Mouse (Mus musculus) MEL (cell line): ENCODE results near the gene Fn1. TPM values are rescaled to one million over a fixed set of nuclear protein-coding genes. Genes with fewer than 3 reads are reported as not detected.

Experiments used
- DNase-seq: peaks from one replicate; pipeline ENCODE4 v3.0.0; 2011; ENCODE audit warnings: low read depth, low spot score
- H3K27ac ChIP-seq: 2 replicates; pipeline ENCODE4 v1.5.1; 2012; ENCODE audit warnings: low read depth, mild to moderate bottlenecking, control low read depth, low read length, moderate library complexity; ENCODE audit not compliant: control insufficient read depth
- H3K27me3 ChIP-seq, 2 experiments: fragments of 150-350 bp in 1 of 2; sonication (generic) in 1 of 2; 2 replicates each; pipeline ENCODE4 v1.6.1; 2012; ENCODE audit warnings: low read length in 2 of 2, mild to moderate bottlenecking in 2 of 2, improper control_type of control experiment in 1 of 2, moderate library complexity in 1 of 2; ENCODE audit not compliant: insufficient read depth in 2 of 2, control insufficient read depth in 1 of 2
- H3K36me3 ChIP-seq, 2 experiments: 2 replicates each; pipeline ENCODE4 v1.6.1; 2012 to 2014; ENCODE audit warnings: low read length in 2 of 2, improper control_type of control experiment in 1 of 2, inconsistent platforms in 1 of 2, mild to moderate bottlenecking in 1 of 2; ENCODE audit not compliant: insufficient read depth in 2 of 2, control insufficient read depth in 1 of 2
- H3K4me1 ChIP-seq, 2 experiments: fragments of 150-350 bp in 1 of 2; sonication (generic) in 1 of 2; 2 replicates each; pipeline ENCODE4 v1.6.1; 2012; ENCODE audit warnings: low read length in 2 of 2, improper control_type of control experiment in 1 of 2, mild to moderate bottlenecking in 1 of 2; ENCODE audit not compliant: insufficient read depth in 2 of 2, control insufficient read depth in 1 of 2
- H3K4me3 ChIP-seq, 2 experiments: fragments of 150-350 bp in 1 of 2; sonication (generic) in 1 of 2; 2 replicates each; pipeline ENCODE4 v1.5.1; 2012; ENCODE audit warnings: low read depth in 2 of 2, low read length in 2 of 2, mild to moderate bottlenecking in 2 of 2, moderate library complexity in 2 of 2, control low read depth in 1 of 2, improper control_type of control experiment in 1 of 2; ENCODE audit not compliant: control insufficient read depth in 1 of 2, insufficient read depth in 1 of 2
- H3K79me2 ChIP-seq: 2 replicates; pipeline ENCODE4 v1.6.1; 2012; ENCODE audit warnings: mild to moderate bottlenecking, low read length, moderate library complexity; ENCODE audit not compliant: control insufficient read depth, poor library complexity, insufficient read depth
- H3K9ac ChIP-seq: 2 replicates; pipeline ENCODE4 v1.6.1; 2012; ENCODE audit warnings: low read depth, mild to moderate bottlenecking, control low read depth, low read length, moderate library complexity; ENCODE audit not compliant: control insufficient read depth, poor library complexity, severe bottlenecking
- H3K9me3 ChIP-seq: fragments of 150-350 bp; sonication (generic); replicated peaks from 2 replicates; pipeline ENCODE4 v1.6.1; 2012; ENCODE audit warnings: mild to moderate bottlenecking, low read length, improper control_type of control experiment, moderate library complexity; ENCODE audit not compliant: insufficient read depth
- CHD1 ChIP-seq: IDR thresholded peaks from 2 replicates; pipeline ENCODE4 v1.6.1; 2012; ENCODE audit warnings: low read depth, mild to moderate bottlenecking, inconsistent platforms, low read length, improper control_type of control experiment
- E2F4 ChIP-seq: IDR thresholded peaks from 2 replicates; pipeline ENCODE4 v1.6.1; 2011; ENCODE audit warnings: low read depth, low read length, improper control_type of control experiment, borderline replicate concordance
- ELF1 ChIP-seq: IDR thresholded peaks from 2 replicates; pipeline ENCODE4 v1.6.1; 2014; ENCODE audit warnings: low read depth, mild to moderate bottlenecking, inconsistent platforms, low read length, improper control_type of control experiment, moderate library complexity
- EP300 ChIP-seq, 2 experiments: IDR thresholded peaks; 2 replicates each; pipeline ENCODE4 v1.6.1; 2011; ENCODE audit warnings: improper control_type of control experiment in 2 of 2, low read length in 2 of 2, low read depth in 1 of 2, mild to moderate bottlenecking in 1 of 2
- GABPA ChIP-seq: IDR thresholded peaks from 2 replicates; pipeline ENCODE4 v1.6.1; 2012; ENCODE audit warnings: low read depth, mild to moderate bottlenecking, inconsistent platforms, low read length, improper control_type of control experiment, moderate library complexity
- JUND ChIP-seq: IDR thresholded peaks from 2 replicates; pipeline ENCODE4 v1.6.1; 2011; ENCODE audit warnings: low read depth, mild to moderate bottlenecking, improper control_type of control experiment, low read length
- KAT2A ChIP-seq: conservative IDR thresholded peaks from 2 replicates; pipeline ENCODE4 v1.6.1; 2012; ENCODE audit warnings: low read depth, low read length, improper control_type of control experiment, inconsistent platforms
- MAZ ChIP-seq: IDR thresholded peaks from 2 replicates; pipeline ENCODE4 v1.6.1; 2012; ENCODE audit warnings: low read depth, mild to moderate bottlenecking, inconsistent platforms, low read length, improper control_type of control experiment
- MYB ChIP-seq: IDR thresholded peaks from 2 replicates; pipeline ENCODE4 v1.6.1; 2011; ENCODE audit warnings: mild to moderate bottlenecking, low read depth, low read length, improper control_type of control experiment
- NELFE ChIP-seq: IDR thresholded peaks from 2 replicates; pipeline ENCODE4 v1.6.1; 2011; ENCODE audit warnings: low read depth, low read length, improper control_type of control experiment
- POLR2AphosphoS2 ChIP-seq: IDR thresholded peaks from 2 replicates; pipeline ENCODE4 v1.6.1; 2011; ENCODE audit warnings: low read length, improper control_type of control experiment
- SIN3A ChIP-seq: IDR thresholded peaks from 2 replicates; pipeline ENCODE4 v1.6.1; 2012; ENCODE audit warnings: low read length, improper control_type of control experiment, inconsistent platforms
- ZMIZ1 ChIP-seq: IDR thresholded peaks from 2 replicates; pipeline ENCODE4 v1.6.1; 2012; ENCODE audit warnings: low read depth, mild to moderate bottlenecking, inconsistent platforms, low read length, improper control_type of control experiment, moderate library complexity
- polyA plus RNA-seq, 2 experiments: library from polyadenylated mRNA; stranded (reverse) in 1 of 2; unstranded in 1 of 2; fragments of >175 nt in 1 of 2; fragments of >200 nt in 1 of 2; gene quantifications; 2 replicates each; pipeline versions ENCODE4 v1.2.1 to v1.2.4; 2012; ENCODE audit warnings: low replicate concordance in 2 of 2, low read depth in 1 of 2; ENCODE audit not compliant: insufficient read length in 2 of 2, insufficient read depth in 1 of 2, missing spikeins in 1 of 2
- total RNA-seq: library from RNA; depleted of rRNA; stranded (reverse); fragments of 300-350 nt; gene quantifications from 2 replicates; pipeline ENCODE4 v1.2.3, GENCODE M21; 2012

Gene Fn1
- total and polyA plus RNA-seq, 3 experiments, result 0.56 TPM; not detected in 2

DNA sequence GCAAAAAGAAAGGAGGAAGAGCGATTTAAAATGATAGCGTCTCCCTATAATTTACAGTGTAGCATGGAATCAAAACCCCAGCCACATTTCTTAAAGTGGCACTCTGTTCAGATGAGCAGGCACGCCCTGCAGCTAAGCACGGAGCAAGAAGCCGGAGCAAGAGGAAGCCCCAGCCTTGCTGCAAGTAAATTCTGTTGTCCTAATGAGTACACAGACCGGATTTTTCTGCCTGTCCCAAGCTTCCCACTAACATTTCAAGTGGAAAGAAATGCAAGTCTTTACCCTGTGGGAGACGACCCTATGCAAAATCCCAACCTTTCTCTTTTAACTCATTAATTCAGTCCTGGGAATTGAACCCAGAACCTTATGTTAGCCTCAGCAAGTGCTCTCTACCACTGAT is 4.8 kb downstream of the Fn1 start:
- Histone ChIP-seq H3K27ac (no peak overlapping the region), H3K27me3 (no peaks in the 10 kb centered on the region), H3K9me3 (no peaks in the 10 kb centered on the region), H3K36me3 (no peaks in the 10 kb centered on the region), H3K79me2 (no peaks in the 10 kb centered on the region), H3K4me1 (no peaks in the 10 kb centered on the region), H3K4me3 (no peak overlapping the region), H3K9ac (no peak overlapping the region)
- no peak for TF ChIP-seq POLR2AphosphoS2
- TF ChIP-seq SIN3A, result no peak
- TF ChIP-seq E2F4, result no peak
- TF ChIP-seq EP300 (IDR thresholded peaks at IDR 0.05; ENCODE audit: low read depth in 1 of 2, low read length in 2 of 2), result no peak
- TF ChIP-seq MAZ, result no peak
- no peak for DNase-seq

DNA sequence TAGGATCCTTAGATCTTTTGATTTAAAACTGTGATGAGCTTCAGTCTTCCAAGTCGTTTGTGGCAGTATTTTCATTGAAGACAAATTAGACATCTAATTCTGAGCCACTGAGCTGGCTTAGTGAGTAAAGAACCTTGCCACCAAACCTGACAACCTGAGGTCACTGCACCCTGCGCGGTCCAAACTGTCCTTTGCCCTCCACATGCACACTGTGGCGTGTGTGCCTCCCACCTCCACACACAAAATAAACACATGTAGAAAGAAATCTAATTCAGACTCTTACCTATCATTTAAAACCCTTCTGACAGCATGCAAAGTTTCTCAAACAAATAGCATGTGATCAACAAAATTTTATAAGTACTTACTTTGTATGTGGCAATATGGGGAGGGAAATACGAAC is 6.2 kb downstream of the Fn1 start:
- no peaks in the 10 kb centered on the region for H3K9me3 ChIP-seq
- no peak for DNase-seq
- no peaks in the 10 kb centered on the region for H3K36me3 ChIP-seq
- TF ChIP-seq CHD1 (no peak), MYB (no peak), SIN3A (no peak), ZMIZ1 (no peak), JUND (no peak), KAT2A (no peak), GABPA (no peak), NELFE (no peak)
- TF ChIP-seq, all 39 proteins: peak for 0
- H3K27me3 ChIP-seq, result no peaks in the 10 kb centered on the region
- H3K9ac ChIP-seq, result no peak overlapping the region
- no peaks in the 10 kb centered on the region for H3K79me2 ChIP-seq
- no peaks in the 10 kb centered on the region for H3K4me1 ChIP-seq
- no peak overlapping the region for H3K27ac ChIP-seq
- H3K4me3 ChIP-seq, result no peak overlapping the region

DNA sequence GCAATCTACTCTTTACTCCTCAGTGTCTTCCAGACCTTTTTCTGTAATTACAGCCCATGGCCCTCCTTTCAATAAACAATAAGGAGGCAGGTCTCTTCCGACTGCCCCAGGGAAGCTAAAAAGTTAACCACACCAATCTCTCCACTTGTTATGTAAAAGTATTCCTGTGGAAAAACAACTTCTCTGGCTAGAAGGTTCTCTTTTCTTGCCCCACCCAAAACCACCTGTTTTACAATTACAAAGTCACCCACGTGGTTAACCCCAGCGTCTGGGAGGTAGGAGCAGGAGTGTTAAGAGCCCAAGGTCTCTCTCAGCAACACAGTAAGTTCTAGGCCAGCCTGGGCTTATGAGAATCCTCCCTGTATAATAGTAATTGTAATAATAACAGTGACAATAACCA is 7.0 kb downstream of the Fn1 start:
- Histone ChIP-seq H3K27me3 (no peaks in the 10 kb centered on the region), H3K9ac (no peak overlapping the region), H3K9me3 (no peaks in the 10 kb centered on the region), H3K4me1 (no peaks in the 10 kb centered on the region), H3K36me3 (no peaks in the 10 kb centered on the region), H3K79me2 (no peaks in the 10 kb centered on the region), H3K4me3 (no peak overlapping the region), H3K27ac (no peak overlapping the region)
- TF ChIP-seq ELF1, result no peak
- no peak for DNase-seq
